Mouse (Mus musculus) testis, postnatal 10 days (tissue): ENCODE measurements at regions not wholly inside any gene's neighbourhood (a gene's known extent, or its start where the extent isn't known, plus 50 kb on each side); places are given as distances from the start of the nearest gene placed in this dataset.

Source experiments
- DNase-seq: peaks from one replicate; pipeline ENCODE4 v3.0.0; 2021; ENCODE audit warnings: low spot score

DNA sequence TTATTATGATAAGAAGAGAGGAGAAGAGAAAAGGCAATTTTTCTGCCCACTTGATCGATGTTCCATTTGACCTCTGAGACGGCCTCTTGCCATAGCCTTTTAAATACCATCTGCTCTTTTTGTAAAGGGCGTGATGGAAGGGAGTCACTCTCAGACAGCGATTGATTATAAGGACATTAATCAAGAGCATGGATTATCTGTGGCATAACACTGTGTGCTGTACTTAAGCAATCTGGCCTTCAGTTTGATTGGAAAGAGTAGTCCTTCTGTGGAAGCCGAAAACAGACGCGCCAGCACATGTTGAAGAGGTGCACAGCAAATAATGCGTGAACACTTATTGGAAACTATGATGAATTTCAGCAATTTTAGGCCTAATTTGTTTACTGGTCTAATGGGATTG is 685.4 kb upstream of the Robo1 start:
- no peak for DNase-seq

DNA sequence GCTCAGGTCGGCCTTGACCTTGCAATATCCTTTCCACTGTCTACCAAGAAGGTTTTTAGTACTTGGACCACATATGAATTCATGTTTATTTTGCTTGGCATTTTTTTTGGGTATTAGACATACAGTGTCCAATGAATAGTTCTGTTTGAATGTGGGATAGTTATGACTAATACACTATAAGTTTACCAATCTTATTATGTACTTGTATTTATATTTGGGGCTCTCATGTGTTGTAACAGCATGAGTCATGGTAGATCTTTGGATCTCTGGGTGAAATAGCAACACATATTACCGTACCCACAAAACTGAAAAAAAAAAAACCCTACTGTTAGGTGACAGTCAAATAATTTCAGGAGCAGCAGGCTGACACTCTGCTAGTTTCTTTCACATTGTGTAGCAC is 667.7 kb upstream of the Robo1 start:
- no peak for DNase-seq

DNA sequence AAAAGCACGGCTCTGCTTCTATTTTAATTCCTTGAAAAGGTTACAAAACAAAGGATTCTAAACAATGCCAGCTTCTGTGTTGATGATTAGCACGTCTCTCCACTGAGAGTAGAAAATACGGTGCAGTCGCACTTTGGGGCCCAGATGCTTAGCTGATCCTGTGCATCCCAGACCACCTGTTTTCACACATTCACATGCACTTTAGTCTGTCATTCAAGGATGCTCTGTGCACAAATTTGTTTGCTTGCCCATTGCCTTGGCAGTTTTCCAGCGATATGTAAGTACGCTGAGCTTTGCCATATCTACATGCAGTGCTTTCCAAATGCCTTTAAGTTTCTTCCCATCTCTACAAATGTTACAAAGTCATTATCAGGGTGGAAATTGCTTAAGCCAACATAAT is 664.9 kb upstream of the Robo1 start:
- DNase-seq = no peak

DNA sequence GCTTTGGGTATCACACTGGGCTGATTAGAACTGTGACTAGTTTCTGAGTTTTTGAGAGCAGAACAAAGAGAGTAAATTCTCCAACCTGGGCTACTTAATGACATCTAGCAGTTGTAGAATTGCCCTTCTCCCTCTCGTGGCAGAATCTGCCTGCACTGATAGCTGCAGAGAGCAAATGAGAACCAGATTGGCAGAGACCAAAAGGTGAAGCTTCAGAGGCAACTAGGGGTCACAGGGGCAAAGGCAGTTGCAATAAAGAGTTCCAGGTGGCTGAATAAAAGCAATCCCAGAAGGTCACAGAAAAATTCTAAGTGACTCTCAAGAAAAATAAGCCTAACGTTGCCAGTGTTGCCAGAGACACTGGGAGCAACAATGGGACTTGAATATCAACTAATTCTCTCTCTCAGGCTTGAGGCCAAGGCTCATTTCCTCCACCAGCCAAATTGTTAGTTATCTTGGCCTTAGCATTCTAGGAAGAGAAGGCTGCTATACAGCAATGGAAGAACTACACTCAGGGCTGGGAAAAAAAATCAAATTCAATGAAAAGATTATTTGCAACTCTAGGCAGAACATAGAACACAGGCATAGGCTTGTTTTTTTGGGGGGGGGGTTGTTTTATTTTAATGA is 629.9 kb upstream of the Robo1 start:
- DNase-seq = no peak

DNA sequence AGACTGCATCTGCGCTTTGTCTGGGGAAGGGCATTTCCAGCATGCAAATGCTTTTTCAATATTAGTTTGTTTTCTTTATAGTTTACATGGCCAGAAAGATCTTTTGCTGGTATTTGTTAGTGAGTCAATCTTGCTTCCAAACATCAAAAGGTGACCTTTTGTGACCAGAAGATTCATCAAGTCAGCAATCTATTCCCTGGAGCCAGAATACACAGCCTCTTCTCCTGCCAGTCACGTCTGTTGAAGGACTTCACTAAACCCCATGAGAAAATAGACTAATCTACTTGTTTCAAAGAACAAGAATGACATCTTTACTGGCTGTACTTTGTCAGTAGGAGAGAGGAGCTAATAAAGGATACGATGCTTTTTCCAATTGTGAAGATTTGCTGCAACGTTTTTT is 614.6 kb upstream of the Robo1 start:
- DNase-seq = no peak

DNA sequence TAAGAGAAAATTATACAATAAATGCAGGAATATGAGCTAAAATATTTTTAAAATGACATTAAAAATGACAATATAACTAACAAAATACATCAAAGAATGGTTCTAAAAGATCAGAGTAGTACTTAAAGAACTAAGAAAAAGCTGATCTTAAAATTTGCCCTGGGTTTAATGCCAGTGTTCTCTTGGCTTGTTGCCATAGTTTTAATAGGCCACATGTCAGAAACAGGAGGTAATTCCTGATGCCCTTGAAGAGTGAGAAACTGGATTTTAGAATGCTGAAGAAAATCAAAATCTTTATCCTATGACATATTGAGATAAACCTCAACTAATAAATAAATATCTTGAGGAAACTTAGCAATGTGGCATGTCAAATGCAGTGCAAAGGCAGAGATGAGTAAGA is 602.3 kb upstream of the Robo1 start:
- DNase-seq = no peak

DNA sequence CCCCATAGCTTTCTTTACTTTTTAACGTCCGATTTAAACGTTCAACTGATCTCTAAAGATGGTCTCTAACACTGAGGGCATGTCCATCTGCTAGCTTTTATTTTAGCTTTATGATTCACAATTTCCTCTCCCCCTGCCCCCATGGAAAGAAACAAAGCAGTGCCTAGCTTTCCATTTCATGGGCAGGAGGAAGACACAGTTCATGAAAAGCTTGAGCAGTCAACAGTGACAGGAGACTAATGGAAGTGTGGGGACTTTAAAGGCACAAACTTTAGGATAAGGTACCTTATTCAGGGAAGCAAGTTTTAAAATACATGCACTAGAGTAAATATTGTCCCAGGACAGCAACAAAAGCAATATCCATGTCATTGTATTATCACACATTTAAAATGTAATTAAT is 598.4 kb upstream of the Robo1 start:
- no peak for DNase-seq

DNA sequence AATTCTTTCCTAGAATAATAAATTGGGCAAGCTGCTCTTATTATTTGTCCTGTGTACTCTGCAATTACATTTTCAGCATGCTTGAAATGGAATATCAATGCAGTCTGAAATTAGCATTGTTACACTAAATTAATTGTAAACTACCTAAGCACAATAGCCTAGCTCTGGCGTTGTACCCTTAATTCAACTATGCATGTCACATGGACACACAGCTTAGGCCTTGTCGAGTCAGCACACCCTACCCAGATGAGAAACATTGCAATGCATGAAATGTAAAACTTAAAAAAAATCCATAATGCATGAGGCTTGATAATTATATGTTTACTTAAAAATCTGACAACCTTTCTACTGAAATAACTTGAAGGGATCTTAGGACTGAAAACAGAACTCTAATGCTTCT is 596.2 kb upstream of the Robo1 start:
- no peak for DNase-seq

DNA sequence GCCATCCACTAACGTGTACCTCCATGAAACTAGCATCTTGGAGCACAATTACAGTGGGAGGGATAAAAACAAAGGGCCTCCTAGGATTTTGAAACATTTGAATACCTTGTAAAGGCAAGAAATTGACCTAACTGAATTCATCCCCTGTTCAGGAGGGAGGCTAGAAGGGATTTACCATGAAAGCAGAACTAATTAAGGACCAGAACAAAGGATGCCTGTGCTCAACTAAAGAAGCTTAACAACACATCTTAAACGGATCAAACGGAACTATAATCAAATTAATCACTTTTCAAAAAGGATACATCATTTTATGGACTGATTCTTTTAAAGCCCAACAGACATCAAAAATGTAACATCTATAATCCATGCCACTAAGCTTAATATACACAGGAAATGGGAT is 590.9 kb upstream of the Robo1 start:
- DNase-seq = no peak

DNA sequence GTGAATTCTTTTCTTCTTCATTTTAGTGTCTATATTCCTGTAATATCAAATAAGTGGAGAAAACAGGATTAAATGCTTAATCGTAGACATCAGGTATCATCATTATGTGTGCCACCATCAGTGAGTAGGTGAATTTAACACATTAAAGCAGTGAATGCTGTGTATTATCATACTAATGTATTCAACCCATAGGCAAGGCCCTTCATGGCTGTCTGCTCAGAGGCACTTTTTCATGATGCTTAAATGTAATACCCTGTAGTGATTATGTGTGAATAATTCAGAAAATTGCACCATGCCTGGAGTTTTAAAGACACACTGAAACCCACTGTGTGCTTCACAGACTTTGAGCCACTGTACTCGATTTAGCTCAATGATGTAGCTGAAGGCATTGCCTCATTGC is 583.2 kb upstream of the Robo1 start:
- DNase-seq = no peak

DNA sequence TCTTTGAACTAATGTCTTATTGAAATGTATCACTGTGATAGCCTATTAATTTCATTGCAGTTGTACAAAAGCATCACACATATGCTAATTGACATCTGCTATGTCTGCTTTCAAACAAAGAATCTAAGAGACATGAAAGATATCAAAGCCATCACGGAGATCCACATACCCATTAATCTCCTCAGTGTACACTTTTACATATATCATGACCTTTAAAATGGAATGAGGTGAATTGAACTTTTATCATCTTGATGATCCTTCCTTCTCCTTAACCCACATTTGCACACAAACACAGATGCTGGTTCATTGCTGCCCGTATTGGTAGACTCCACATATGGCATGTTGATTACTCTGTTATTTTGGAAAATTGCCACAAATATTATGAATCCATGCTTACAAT is 570.2 kb upstream of the Robo1 start:
- DNase-seq = no peak

DNA sequence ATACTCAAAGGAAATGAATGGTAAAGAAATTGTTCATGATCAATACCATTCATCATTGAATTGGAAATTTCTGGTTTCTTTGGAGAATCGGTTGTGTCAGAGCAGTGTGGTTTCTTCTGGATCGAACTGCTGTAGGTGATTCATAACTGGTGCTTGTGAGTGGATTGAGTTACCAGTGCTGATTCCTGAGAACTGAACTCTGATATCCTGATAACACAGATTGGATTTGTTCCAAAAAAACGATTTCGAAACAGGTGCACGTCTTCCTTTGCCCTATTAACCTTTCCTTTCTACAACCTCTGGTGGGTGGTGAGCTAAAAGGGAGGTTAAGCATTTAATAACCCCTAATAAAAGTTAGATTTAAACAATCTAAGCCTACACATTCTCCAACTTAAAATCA is 569.0 kb upstream of the Robo1 start:
- DNase-seq = no peak

DNA sequence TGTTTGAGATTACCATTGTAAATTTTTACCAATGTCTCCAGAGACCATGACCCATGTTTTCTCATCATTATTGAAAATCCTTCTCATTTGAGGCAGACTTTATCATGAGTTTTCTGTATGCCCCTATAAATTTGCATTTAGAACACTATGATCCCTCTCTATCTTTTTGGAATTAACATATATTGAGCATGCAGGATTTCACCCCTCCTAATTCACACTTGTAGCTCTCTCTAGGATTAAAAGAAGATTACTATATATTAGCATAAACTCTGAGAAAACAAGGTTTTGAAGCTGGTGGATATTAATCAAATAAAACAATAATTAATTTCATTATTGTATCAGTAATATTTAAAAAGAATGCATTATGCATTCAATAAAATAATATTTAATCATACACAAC is 527.2 kb upstream of the Robo1 start:
- DNase-seq = no peak

DNA sequence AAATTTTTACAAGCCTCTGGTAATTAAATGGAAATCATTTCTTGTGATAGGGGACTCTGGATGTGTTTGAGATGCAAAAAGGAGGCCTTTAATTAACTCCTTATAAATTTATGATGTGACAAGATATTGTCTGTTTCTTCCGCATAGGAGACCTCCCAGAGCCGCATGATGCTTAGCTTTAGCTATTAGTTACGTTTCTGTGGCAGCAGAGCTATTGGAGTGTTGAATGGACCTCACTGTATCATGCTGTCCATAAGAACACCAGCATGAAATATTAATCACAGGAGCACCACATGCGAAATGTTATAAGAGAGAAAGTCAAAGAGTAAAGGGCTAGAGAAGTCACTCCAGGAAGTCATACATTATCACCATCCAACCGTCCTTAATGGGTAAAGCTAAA is 495.3 kb upstream of the Robo1 start:
- DNase-seq = no peak

DNA sequence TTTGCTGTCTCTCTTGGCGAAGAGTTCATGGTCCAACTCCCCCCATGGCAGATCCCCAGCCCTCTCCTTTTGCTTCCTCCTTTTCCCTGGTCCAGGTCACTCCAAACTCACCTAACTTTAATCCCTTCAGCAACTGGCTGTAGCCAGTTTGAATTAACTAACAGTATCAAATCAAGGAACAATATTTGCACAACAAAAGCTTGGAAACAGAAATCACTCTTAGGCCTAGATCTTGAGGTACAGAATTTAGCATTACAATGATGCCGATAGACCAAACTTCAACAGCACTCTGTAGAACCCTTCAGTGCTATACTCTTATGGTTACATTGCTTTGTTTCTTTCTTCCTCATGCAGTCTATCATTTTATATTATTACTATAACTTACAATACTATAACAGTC is 472.8 kb upstream of the Robo1 start:
- DNase-seq = no peak

DNA sequence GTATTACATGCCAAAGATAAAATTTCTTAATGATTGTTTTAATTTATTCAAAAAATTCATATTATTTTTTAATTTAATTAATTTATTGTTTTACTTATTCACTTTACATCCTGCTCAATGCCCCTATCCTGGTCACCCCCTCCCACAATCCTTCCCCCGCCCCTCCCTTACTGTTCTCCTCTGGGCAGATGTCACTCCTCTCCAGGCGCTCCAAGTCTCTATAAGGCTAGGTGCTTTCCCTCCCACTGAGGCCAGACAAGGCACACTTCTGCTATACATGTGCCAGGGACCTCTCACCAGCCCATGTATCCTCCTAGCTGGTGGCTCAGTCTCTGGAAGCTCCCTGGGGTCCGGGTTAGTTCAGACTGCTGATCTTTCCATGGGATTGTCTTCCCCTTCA is 458.0 kb upstream of the Robo1 start:
- no peak for DNase-seq

DNA sequence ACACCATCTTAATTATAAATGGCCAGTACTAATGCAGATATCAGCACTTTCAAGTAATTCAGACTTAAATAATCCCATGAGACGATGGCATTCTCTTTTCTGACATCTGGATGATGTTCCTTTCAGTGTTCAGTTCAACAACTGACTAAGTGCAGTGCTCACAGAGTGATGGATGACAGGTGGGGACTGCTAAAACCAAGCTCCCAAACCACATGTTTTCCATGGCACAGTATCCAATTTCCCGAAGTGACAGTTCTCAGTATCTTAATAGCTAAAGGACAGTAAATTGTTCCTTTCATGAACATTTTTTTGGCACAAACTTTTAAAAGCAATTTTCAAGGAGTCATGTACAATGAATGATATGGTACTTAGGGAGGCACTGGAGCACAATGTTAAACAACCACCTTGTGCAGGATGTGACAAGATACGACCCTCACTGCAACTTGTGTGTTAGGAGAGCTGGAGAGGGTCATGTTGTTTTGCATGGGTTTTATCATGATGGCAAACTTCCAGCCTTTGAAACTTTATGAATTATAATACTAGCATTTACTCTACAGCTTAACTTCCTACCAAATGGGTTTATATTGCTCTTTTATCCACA is 456.4 kb upstream of the Robo1 start:
- no peak for DNase-seq

DNA sequence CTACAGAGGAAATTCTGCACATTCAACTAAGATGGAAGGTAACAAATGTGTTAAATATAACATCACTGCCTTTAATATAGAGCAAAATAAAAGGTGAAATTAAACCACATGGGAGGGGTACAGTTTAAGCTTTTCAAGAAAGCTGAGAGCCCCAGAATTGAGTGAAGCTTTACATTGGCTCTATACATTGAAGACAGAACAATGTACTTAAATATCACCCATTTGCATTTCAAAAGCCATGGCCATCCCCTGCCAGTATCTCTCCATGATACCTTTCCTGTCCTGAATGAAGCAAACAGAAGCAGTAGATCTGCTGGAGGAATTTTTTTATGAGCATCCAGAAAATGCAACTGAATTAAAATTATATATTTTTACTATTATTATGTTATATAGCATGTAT is 450.2 kb upstream of the Robo1 start:
- DNase-seq = no peak

DNA sequence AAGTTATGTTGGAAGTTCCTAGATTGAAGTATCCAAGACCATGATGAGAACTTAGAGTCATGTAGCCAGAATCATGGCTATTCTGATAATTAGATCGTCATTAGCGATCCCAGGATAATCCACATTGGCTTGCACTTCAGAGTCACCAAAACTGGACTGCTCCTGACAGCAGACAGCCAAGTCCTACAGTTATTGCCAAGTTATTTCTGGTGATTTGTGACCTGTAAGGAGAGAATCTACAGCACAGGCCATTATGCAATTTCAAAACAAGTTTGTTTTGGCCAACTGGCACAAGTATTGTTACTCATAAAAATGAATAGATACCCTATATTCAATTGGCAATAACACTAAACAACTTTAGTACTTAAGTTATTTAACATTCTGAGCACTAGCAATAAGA is 447.9 kb upstream of the Robo1 start:
- DNase-seq = no peak

DNA sequence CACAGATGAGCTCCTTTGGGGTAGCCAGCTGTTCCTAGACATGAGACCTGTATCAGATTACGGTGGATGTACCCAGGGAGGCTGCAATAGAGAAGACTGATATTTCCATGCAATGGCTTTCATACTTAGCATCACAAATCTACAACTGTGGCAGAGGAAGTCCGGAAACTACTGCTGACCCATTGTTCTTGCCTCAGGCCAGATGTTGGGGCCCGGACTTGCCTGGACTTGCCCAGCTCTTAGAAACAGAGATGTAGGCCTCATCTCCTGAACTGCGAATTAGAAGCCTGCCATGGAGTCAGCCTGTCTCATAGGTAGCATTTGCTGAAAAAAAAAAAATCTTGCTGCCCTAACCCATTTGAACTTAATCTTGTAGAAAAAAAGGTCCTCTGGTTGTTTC is 422.4 kb upstream of the Robo1 start:
- no peak for DNase-seq

DNA sequence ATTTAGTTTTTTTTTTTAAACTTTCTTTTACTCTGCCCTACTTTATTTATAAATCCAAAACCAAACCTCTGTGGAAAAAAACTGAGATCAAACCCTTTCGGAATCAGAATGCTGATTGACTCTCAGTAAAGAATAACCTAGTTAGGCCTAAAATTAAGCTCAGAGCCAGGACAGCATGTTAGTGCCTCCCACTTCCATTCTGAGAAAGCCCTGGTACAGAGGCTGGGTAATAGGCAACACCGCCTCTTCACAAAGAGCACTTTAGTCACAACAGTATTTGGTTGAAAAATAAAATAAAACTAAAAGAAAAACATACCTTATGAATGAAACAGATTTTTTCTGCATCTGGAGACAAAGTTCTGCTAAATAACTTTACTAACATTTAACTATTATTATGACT is 418.4 kb upstream of the Robo1 start:
- no peak for DNase-seq

DNA sequence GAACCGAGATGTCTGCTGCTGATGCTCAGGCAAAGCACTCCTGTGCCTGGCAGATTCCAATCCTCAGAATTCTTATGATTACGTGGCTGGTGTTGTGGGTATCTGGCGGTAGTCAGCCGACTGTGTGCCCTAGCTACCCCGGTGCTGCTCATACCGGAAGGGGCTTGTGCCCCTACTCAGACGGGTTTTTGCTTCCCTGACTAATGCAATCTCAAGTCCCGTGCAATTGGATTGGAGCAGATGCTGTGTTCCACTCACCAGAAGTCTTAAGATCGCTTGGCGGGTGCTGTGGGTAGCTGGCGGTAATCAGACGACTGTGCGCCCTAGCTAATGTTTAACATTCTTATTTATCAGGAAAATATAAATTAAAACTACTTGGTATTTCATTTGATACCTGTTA is 385.0 kb upstream of the Robo1 start:
- no peak for DNase-seq

DNA sequence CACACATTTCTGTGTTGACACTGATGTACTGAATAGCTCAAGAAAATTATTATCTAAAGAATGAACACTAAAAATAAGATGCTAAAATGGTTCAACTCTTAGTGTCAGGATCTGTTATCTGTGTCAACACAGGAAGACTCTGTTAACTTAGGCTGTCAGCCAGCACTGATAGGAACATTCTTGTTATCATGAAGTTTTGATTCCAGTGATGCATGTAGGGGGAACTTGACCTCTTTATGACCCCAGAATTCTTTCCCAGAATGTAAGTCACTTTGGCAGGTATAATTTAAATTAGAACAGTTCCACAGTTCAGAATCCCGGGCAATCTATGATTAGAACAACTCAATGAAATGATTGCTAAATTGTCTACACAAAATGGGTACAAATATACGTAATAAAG is 363.9 kb upstream of the Robo1 start:
- no peak for DNase-seq

DNA sequence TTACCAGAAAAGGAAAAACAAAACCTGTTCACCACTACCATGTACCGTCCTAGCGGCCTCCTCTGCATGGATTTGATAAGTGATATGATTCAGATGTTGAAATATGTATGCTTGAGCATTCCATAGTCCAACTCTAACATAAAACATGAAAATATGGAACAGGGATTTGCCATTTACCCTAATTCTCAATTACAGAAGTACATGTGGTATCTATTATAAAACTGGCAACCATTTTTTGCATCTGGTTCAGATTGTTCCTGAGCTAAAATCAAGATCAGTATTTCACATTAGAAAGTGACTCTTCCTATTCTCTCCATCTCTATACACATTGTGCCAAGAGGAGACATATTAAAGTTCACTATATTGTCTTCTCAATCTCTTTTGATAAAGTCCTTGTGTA is 363.3 kb upstream of the Robo1 start:
- DNase-seq = no peak
